Mouse (Mus musculus) monocyte, adult 5-6 weeks (primary cell): ENCODE results near the gene Gm4724. TPM values are rescaled to one million over a fixed set of nuclear protein-coding genes. Genes with fewer than 3 reads are reported as not detected.
"Not testable (repeated sequence)": the region's sequence is repeated elsewhere in the genome, so short reads cannot be mapped to it uniquely, and the experiment has no call there.

ENCODE experiments used
- ATAC-seq: fragments of 153-309, 156-312 bp; replicated peaks from 2 replicates; pipeline ENCODE4 v1.8.0; 2017; ENCODE audit warnings: mild to moderate bottlenecking; ENCODE audit not compliant: low TSS enrichment, insufficient number of reproducible peaks, severe bottlenecking, poor library complexity, low FRiP score
- total RNA-seq: library from RNA; stranded (forward); fragments of 200-1000, 200-491, 200-594 nt; gene quantifications from 3 replicates; pipeline ENCODE4 v1.2.3, GENCODE M21; 2017

Gene Gm4724
- total RNA-seq, result 2.0 to 9.7 TPM (median 3.7 TPM) in 3 replicates

GRCm38 (mm10) chr2:175435707-175436106 is at the start of gene Gm4724:
Gm4724 (minus strand) TSS chr2:175435807.
- ATAC-seq, result not testable (repeated sequence)

GRCm38 (mm10) chr2:175469685-175470084 is 34.1 kb upstream of the Gm4724 start, which contains the start of gene Zfp965:
Zfp965 (plus strand) TSS chr2:175469985.
- ATAC-seq, result not testable (repeated sequence)

Other genes with a start within 250 kb of the Gm4724 start
- 5.2 to 21.0 TPM (median 17.6 TPM) in 3 replicates for gene Gm14391, start 228.9 kb downstream of the Gm4724 start, total RNA-seq
- gene Gm14440, start 160.7 kb downstream of the Gm4724 start, total RNA-seq, result 2.7 to 7.3 TPM in 2 of 3 replicates, not detected in the other
- 4.5 to 20.4 TPM (median 15.6 TPM) in 3 replicates for gene Gm4631, start 97.6 kb downstream of the Gm4724 start, total RNA-seq
- gene Zfp968, start 63.4 kb downstream of the Gm4724 start, total RNA-seq, result 2.6 to 6.8 TPM (median 3.7 TPM) in 3 replicates
- gene Zfp965, start 34.2 kb upstream of the Gm4724 start, total RNA-seq, result 9.7 to 26.0 TPM (median 22.1 TPM) in 3 replicates
- gene Gm11007, start 208.2 kb upstream of the Gm4724 start, total RNA-seq, result 16.7 to 42.4 TPM in 2 of 3 replicates, not detected in the other